Mouse (Mus musculus): Measurements from ENCODE around the gene Gm17428.

- TF ChIP-seq CTCF (IDR thresholded peaks at IDR 0.05; ENCODE audit: insufficient read depth, low read length) = no peak
- TF ChIP-seq POLR2A (IDR thresholded peaks at IDR 0.05; ENCODE audit: borderline replicate concordance, extremely low read depth, low read depth, low read length) = no peak
Measured at GRCm38 (mm10) chr14:55025527-55025926, 48.8 kb downstream of the Gm17428 start.
